Mouse (Mus musculus): ENCODE data around the gene Thnsl2.

Gene Thnsl2

GRCm38 (mm10) chr6:71143894-71144455 is at the start of gene Thnsl2:
TSS of gene Thnsl2 (minus strand) at chr6:71144439.
- DNase-seq (ENCODE audit: low read depth, low spot score): peak; percentile 39

GRCm38 (mm10) chr6:71193151-71193740 is 49.0 kb upstream of the Thnsl2 start:
- DNase-seq (ENCODE audit: low read depth, low spot score): no peak

GRCm38 (mm10) chr6:71190501-71190900 is 46.3 kb upstream of the Thnsl2 start:
- DNase-seq (ENCODE audit: low read depth, low spot score): no peak

- no peak for DNase-seq (ENCODE audit: low read depth, low spot score)
Observed at GRCm38 (mm10) chr6:71189578-71189977, 45.3 kb upstream of the Thnsl2 start.

- no peak for DNase-seq (ENCODE audit: low read depth, low spot score)
Observed at GRCm38 (mm10) chr6:71184941-71185604, 40.8 kb upstream of the Thnsl2 start.

GRCm38 (mm10) chr6:71180596-71180995 is 36.4 kb upstream of the Thnsl2 start:
- DNase-seq (ENCODE audit: low read depth, low spot score): no peak

- no peak for DNase-seq (ENCODE audit: low read depth, low spot score)
Observed at GRCm38 (mm10) chr6:71172812-71173580, 28.8 kb upstream of the Thnsl2 start.

- DNase-seq (ENCODE audit: low read depth, low spot score): peak; percentile 22
Observed at GRCm38 (mm10) chr6:71166551-71167169, 22.4 kb upstream of the Thnsl2 start.

- DNase-seq (ENCODE audit: low read depth, low spot score): no peak
Observed at GRCm38 (mm10) chr6:71164394-71164793, 20.2 kb upstream of the Thnsl2 start.

- DNase-seq (ENCODE audit: low read depth, low spot score): no peak
Observed at GRCm38 (mm10) chr6:71162269-71162668, 18.0 kb upstream of the Thnsl2 start.

- no peak for DNase-seq (ENCODE audit: low read depth, low spot score)
Observed at GRCm38 (mm10) chr6:71161290-71161689, 17.1 kb upstream of the Thnsl2 start.

GRCm38 (mm10) chr6:71156674-71157326 is 12.6 kb upstream of the Thnsl2 start:
- DNase-seq (ENCODE audit: low read depth, low spot score): no peak

GRCm38 (mm10) chr6:71154861-71155260 is 10.6 kb upstream of the Thnsl2 start:
- no peak for DNase-seq (ENCODE audit: low read depth, low spot score)

GRCm38 (mm10) chr6:71153486-71153885 is 9.2 kb upstream of the Thnsl2 start:
- DNase-seq (ENCODE audit: low read depth, low spot score): no peak

- DNase-seq (ENCODE audit: low read depth, low spot score): no peak
Observed at GRCm38 (mm10) chr6:71151098-71151497, 6.9 kb upstream of the Thnsl2 start.

GRCm38 (mm10) chr6:71149534-71149933 is 5.3 kb upstream of the Thnsl2 start:
- DNase-seq (ENCODE audit: low read depth, low spot score): peak; percentile 1

- DNase-seq (ENCODE audit: low read depth, low spot score): no peak
Observed at GRCm38 (mm10) chr6:71148336-71148735, 4.1 kb upstream of the Thnsl2 start.

GRCm38 (mm10) chr6:71145288-71145989 is 1.2 kb upstream of the Thnsl2 start:
- no peak for DNase-seq (ENCODE audit: low read depth, low spot score)

- no peak for DNase-seq (ENCODE audit: low read depth, low spot score)
Observed at GRCm38 (mm10) chr6:71143154-71143893, 915 bp downstream of the Thnsl2 start.

- DNase-seq (ENCODE audit: low read depth, low spot score): no peak
Observed at GRCm38 (mm10) chr6:71135031-71135430, 9.2 kb downstream of the Thnsl2 start.
